Mouse (Mus musculus): Measurements from ENCODE around the gene Pskh1.

DNA sequence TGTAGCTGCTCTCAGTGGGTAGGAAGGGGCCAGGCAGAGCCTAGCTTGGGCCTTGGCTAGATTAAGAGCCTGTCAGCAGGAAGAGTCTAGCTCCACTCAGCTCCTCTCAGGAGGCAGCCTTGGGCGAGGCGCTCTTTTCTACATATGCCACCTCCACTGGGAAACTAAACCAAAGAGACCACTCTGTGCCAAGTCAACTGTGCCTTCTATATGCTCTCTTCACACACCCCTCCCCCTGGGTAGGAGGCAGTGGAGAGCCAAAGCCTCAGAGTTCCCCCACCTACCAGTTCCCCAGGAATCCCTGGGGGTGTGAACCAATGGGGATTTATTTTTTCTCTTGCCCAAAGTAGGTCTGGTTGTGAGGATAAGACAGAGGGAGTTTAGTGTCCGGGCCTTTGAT lies 31.0 kb downstream of the Pskh1 start:
- no peak for TF ChIP-seq HCFC1 (IDR thresholded peaks at IDR 0.05; ENCODE audit: borderline replicate concordance, insufficient read depth, low read length)
- no peak for TF ChIP-seq ZC3H11A (IDR thresholded peaks at IDR 0.05; ENCODE audit: borderline replicate concordance, low read depth, low read length)
- TF ChIP-seq MAFK (IDR thresholded peaks at IDR 0.05; ENCODE audit: insufficient read depth, low read depth, low read length): no peak
- TF ChIP-seq CHD2 (IDR thresholded peaks at IDR 0.05; ENCODE audit: low read depth, low read length): no peak
- TF ChIP-seq ZNF384 (IDR thresholded peaks at IDR 0.05; ENCODE audit: low read depth, low read length): no peak

Data from ES-E14 (cell line).